Comparison of ENCODE assay signal across 28 mouse cellular contexts in genomic region chr13:97562241-97562640, GRCm38 (mm10).
DNase-seq lines count a peak whose midpoint lies in the region; ATAC-seq and TF ChIP-seq lines count a peak whose summit lies in the region.
"Had no signal": no experiment of that assay in that cellular context is flagged by ENCODE, and none has a peak within 500 bp of the region (broad histone marks: within the 10 kb centered on the region; RNA-seq: fewer than 3 reads in every experiment).

No protein-coding gene starts in this region.

- ATAC-seq in megakaryocyte-erythroid progenitor cell, adult 5-6 weeks (replicated peaks; ENCODE audit: low FRiP score, low TSS enrichment, poor library complexity, severe bottlenecking), result no peak
- ATAC-seq: activated CD4-positive, CD25-positive, alpha-beta regulatory T cell, adult 4 months; forebrain, embryonic 15.5 days; intestine, postnatal 0 days had no signal

- intact Hi-C loops in left cerebral cortex, adult 2 months (cut with DNase I), result loop anchor here (5.0 kb wide), 1 partner anchor 145 kb away; no protein-coding TSS in a partner anchor

- H3K4me3 ChIP-seq in left cerebral cortex, adult 2 months, result no peak overlapping the region
- H3K4me3 ChIP-seq in limb, embryonic 10.5 days, result no peak overlapping the region
- H3K4me3 ChIP-seq: embryonic facial prominence, embryonic 12.5 days; embryonic facial prominence, embryonic 15.5 days; forebrain, embryonic 12.5 days; forebrain, embryonic 15.5 days; heart, adult 2 months; heart, embryonic 10.5 days; heart, embryonic 13.5 days; hindbrain, embryonic 12.5 days; hindbrain, embryonic 15.5 days had no signal

- 66% methylated on average over 6 of the region's 6 CpGs for WGBS in limb, embryonic 10.5 days

- no peaks in the 10 kb centered on the region for H3K9me3 ChIP-seq in limb, embryonic 10.5 days (replicated peaks)
- H3K9me3 ChIP-seq: embryonic facial prominence, embryonic 12.5 days; embryonic facial prominence, embryonic 15.5 days; forebrain, embryonic 12.5 days; forebrain, embryonic 15.5 days; G1E; hindbrain, embryonic 12.5 days; hindbrain, embryonic 15.5 days had no signal

- H3K4me1 ChIP-seq in limb, embryonic 10.5 days, result peaks cover 18% of the 10 kb centered on the region

- H3K36me3 ChIP-seq in limb, embryonic 10.5 days, result no peaks in the 10 kb centered on the region
- H3K36me3 ChIP-seq: embryonic facial prominence, embryonic 12.5 days; embryonic facial prominence, embryonic 15.5 days; forebrain, embryonic 12.5 days; forebrain, embryonic 15.5 days; G1E; heart, embryonic 10.5 days; heart, embryonic 13.5 days; hindbrain, embryonic 12.5 days; hindbrain, embryonic 15.5 days had no signal

- no peak for DNase-seq in left cerebral cortex, adult 2 months (ENCODE audit: extremely low spot score in 1 of 2, low spot score in 2 of 2)
- no peak for DNase-seq in left cerebral cortex, adult 8-10 months (ENCODE audit: low spot score in 2 of 2)
- peak; percentile 55 for DNase-seq in brain, adult 2 months (ENCODE audit: low read depth, low spot score)
- DNase-seq in limb, embryonic 10.5 days (ENCODE audit: low spot score), result peak; percentile 44
- no peak for DNase-seq in adrenal gland, postnatal 14 days
- DNase-seq: adrenal gland, adult 8-10 months; adrenal gland, postnatal 36 days; cerebellum, adult 11 months; cerebellum, adult 2 months; cerebellum, adult 9-11 months; cerebellum, postnatal 25 days; embryo, embryonic 11 days; gastrocnemius, postnatal 10 days; gastrocnemius, postnatal 36 days; heart, adult 2 months had no signal

- peak overlapping the region; percentile 87 for H3K27ac ChIP-seq in left cerebral cortex, adult 2 months
- H3K27ac ChIP-seq in limb, embryonic 10.5 days, result peak overlapping the region; percentile 66
- H3K27ac ChIP-seq: embryonic facial prominence, embryonic 12.5 days; embryonic facial prominence, embryonic 15.5 days; forebrain, embryonic 12.5 days; forebrain, embryonic 15.5 days; heart, adult 2 months; heart, embryonic 10.5 days; heart, embryonic 13.5 days; hindbrain, embryonic 12.5 days; hindbrain, embryonic 15.5 days had no signal

- TF ChIP-seq CTCF in left cerebral cortex, adult 2 months (IDR thresholded peaks at IDR 0.05), result no peak; the same call in 1 of the 2 replicates

- H3K27me3 ChIP-seq in limb, embryonic 10.5 days (ENCODE audit: low read depth, poor library complexity, severe bottlenecking), result no peaks in the 10 kb centered on the region
- H3K27me3 ChIP-seq: CH12.LX; embryonic facial prominence, embryonic 12.5 days; embryonic facial prominence, embryonic 15.5 days; forebrain, embryonic 12.5 days; forebrain, embryonic 15.5 days; heart, embryonic 13.5 days; hindbrain, embryonic 12.5 days; hindbrain, embryonic 15.5 days had no signal

Comparison
In these comparisons a context has a peak if more than half of its experiments do, and no peak if none do; other contexts are left out.
1. DNase-seq: peak in brain, adult 2 months (single experiment) and limb, embryonic 10.5 days (single experiment); none in left cerebral cortex, adult 2 months (0 of 2), left cerebral cortex, adult 8-10 months (0 of 2) and adrenal gland, postnatal 14 days (single experiment).